Mouse (Mus musculus): ENCODE measurements around the gene Pde1a.
A peak's percentile ranks its signal among the peaks of the same experiment; 100 is the strongest.

Pde1a gene

DNA sequence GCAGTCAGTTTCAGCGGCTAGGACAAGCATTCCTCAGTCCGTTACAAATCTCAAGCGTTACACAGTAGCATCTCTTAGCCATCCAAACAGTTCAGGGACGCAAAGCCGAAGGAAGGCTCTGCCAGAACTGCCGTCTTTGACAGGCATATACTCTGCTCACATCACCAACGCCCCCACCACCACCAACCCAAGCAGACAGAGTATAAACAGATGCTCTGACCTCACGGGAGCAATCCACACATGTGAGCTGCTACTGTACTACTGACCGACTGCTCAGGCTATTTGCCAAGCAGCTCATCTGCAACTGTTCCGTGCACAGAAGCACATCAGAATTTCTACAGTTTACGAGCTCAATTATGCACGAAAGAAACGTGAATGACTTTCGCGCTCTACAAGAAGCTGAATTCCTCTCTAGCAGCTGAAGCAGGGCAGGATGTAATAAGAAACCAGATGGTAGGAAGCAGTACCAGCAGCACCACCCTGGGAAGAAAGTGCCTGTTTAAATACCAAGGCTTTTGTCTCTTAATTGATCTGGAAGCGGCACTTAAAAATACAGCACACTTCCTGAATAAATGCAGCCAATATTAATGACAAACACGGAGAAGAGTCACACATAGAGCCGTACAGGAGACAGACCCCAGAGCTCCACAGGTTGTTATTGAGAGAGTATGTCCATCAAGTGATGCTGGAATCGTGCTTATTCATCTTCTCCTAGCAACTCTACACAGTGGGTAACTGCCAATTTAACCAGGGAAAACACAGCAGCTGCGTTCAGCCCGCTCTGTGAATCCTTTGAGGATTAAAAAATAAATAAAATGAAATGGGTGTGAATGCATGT, at the start of gene Pde1a:
Gene Pde1a, minus strand, starts transcription at position 598 of the 838 bp plus-strand sequence.
- DNase-seq (ENCODE audit: low spot score), result no peak

DNA sequence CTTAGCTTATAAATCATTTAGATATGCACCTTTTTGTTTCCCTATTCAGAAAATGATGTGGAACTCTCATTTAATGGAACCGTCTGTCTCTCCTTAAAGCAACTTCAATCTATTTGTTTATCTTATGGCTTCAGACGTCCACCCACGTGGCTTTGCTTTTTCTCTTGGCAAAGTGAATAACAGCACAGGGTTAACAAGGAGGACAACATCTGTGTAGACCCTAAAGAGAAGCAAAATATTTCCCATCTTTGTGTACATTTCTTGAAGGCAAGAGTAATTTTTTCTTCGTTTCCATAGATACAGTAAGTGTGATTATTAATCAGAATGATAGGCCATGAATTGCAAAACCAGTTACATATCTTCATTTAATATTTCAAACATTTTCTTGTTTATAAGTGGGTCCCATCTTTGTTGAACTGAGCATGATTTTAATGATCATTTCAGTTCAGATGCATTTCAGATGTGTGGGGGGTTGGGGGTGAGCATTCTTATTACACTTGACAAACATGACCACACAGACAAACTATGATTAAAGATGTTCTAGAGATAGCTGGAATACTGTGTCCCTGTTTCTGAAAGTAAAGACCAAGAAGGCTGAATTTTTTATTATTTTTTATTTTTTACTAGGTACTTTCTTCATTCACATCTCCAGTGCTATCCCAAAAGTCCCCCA, 49.5 kb upstream of the Pde1a start:
- DNase-seq (ENCODE audit: low spot score), result no peak

DNA sequence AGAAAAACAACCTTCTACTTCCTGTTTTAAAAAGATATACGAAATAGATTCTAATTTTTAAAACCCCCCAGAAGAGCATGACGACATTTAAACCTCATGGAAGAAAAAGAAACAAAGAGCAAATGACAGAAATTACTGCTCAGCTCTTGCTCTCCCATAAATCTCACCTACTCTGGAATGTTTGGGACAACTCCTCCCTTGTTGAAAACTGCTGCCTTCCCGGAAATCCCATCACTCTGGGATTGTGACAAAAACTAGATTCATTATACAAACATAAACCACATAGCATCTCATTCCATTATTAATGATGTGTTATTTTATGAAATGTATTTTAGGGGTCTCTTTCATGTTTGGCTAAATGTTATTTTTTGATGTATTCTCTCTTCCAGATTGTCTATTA, 48.9 kb upstream of the Pde1a start:
- no peak for DNase-seq (ENCODE audit: low spot score)

DNA sequence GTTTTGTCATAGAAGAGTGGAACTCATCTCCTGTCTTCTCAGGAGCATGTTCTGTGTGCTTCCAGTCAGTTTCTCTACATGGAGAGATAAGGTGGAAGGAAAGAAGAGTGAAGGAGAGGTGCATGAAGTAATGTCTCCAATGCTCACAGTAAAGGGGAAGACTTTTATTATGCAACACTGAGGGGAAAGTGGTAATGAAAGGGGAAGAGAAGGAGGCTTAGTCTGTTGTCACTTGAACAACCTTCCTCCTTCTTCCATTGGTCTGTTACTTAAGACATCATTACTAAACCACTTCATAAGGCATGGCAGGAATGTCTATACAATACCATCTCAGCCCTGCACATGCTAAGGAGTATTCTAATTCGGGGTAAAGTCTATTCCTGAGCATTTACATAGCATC, 38.8 kb upstream of the Pde1a start:
- no peak for DNase-seq (ENCODE audit: low spot score)

DNA sequence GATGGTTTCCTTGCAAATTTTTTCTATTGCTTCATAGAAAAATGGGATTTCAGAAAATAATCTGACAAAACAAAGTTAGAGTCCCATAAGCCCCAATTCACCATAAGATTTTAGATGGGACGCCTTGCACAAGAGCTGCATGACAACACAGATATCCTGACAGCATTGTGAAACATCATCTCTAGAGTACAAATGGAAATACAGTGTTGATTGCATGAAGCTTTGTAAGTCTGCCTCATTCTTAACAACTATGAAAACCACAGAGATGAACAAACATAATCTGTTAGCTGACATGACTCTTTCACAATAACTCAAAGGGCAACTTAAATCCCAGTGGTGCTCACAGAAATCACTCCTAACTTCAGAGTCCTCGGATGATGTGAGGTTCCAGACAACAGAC, 29.5 kb upstream of the Pde1a start:
- no peak for DNase-seq (ENCODE audit: low spot score)

DNA sequence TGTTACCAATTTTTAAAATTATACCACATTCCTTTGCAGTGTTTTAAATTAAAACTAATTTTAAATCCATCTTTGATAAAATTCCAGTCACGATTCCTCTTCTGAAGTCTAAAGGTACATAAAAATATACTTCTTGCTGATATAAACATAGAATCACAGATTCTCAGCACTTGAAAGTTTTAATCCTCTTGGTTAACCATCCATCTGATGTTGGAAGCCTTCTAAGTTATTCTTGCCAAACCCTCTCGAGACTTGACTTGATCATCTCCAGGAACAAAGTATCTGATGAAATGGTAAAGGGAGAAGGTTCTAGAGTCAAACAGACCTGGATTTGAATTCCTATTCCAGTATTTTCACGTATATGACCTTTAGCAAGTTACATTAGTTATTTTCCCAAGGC, 28.9 kb upstream of the Pde1a start:
- no peak for DNase-seq (ENCODE audit: low spot score)

DNA sequence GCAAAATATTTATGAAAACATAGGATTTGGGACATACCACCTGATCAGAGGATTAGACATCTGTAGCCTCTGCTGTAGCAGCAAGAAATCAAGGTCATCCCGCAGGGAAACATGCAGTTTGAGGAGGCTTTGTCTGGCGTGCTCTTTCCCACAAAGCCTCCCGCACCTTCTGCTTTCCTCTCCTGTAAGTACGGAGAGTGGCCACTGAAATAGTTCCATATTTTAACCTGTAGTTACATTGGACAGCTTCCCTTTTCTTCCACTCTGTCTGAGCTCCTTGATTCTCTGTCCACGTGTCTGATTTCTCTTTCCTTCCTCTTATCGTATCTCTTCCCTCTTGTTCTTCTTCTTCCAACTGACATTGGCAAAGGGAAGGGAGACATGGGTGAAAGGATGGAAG, 20.8 kb upstream of the Pde1a start:
- no peak for DNase-seq (ENCODE audit: low spot score)

DNA sequence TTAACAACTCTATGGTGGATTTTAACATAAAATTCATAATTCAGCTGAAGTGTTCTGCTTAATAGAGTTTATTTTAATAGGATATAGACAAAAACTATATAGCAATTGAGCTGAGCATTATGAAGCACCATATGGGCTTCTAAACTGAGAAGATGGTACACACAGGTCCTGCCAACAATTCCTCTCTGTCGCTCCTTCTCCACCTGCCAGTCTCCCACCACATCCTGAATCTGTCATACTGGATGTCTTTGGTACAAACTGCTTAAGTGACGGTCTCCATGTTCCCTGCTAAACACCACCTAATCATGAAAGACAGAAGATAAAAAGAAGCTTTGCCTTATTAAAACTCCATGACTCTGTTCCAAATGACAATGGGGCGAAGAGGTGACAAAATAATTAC, 20.1 kb upstream of the Pde1a start:
- DNase-seq (ENCODE audit: low spot score), result no peak

DNA sequence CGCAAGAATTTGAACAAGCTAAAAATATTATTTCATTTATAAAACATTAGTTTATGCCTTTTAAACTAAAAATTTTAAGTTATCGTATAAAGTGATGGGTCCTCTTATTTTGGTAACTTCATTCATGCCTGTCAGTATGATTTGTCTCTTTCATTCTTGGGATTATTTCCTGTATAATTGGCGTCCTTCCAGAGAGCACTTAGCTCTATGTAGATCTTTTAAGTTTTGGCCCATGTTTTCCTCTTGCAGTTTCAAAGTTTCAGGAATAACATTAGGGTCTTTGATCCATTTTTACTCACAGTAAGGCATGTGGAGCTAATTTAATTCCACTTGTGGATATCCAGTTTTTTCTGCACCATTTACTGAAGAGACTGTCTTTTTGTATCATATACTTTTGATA, 5.8 kb upstream of the Pde1a start:
- no peak for DNase-seq (ENCODE audit: low spot score)

DNA sequence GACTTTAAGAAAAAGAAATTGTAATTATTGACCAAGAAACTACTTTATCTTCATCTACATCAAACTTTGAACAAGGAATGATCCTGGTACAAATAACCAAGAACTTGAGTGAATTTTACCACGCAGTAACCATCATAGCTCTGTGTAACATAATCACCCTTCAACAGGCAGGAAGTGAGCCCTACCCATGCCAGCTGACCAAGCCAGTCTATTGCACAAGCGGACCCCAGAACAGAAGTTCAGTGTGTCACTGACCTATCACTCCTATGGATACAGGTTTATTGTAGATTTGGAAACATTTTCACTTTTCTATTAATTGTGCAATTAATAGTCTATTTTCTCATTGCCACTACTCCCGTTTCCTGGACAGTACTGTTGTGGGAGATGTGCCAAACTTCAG, 3.4 kb upstream of the Pde1a start:
- no peak for DNase-seq (ENCODE audit: low spot score)

DNA sequence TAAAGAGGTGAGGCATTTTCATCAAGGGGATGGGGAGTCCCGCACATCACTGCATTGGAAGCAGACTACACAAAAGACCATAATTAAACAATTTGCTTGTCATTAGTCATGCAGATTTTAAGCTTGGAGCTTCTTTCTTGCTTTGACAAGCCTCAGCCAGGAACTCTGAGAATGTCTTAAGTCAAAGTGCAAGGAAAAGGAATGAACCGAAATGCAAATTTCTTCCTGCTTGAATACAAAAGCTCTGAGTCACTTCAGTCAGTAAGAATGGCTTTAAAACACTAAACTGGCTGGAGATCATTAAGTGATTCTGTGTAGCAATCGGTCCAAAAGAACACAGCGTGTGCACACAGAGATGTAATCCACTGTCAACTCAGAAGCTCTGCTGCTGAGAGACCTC, 2.6 kb downstream of the Pde1a start:
- DNase-seq (ENCODE audit: low spot score), result no peak

DNA sequence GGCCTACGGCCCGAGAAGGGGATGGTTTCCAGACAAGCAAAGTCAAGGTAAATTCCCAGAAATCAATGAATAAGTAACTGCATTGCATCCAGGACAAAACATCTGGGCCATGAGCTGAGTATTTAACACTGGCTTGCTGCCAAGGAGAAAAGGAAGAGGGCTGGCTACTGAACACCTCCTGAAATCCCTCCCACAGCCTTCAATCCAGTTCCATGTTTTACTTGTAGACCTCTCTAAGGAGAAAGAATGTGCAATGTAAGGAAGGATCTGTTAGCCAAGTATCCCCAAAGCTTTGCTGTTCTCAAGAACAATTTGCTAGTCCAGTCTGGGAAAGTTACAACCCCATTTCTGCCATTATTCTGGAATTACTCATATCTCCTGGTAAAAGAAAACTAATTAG, 42.4 kb downstream of the Pde1a start:
- DNase-seq (ENCODE audit: low spot score), result no peak

DNA sequence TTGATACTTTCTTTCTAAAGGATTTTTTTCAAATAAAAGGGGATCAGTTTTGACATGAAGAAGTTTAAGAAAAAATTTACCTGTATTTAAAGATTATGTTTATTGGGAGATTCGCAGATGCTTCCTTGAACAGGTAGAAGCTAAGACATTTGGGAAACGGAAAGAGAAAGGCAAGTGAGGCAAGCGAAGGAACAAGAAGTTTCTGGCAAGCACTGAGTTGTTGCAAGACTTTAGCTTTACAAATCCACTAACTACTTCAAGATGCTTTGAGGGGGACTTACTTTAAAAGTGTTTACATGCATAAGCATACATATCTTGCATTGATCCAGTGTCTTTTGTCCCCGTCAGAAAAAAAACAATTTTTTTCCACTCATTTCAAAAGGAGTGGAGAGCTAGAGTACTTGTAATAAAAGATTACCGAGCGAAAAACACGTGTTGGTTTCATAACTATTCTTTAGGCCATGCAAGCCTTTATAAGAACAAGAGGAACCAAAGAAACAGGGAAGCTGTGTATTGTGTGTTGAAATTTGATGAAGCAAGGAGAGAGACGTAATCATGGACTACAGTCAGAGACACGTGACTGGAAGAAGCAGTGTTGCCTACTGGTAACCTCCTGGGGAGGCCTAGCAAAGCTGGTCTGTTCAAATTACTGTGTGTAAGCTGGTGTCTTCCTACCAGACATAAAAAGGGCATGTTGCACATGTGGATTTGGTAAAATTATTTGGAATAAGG, 49.0 kb downstream of the Pde1a start:
- DNase-seq (ENCODE audit: low spot score), result no peak

DNA sequence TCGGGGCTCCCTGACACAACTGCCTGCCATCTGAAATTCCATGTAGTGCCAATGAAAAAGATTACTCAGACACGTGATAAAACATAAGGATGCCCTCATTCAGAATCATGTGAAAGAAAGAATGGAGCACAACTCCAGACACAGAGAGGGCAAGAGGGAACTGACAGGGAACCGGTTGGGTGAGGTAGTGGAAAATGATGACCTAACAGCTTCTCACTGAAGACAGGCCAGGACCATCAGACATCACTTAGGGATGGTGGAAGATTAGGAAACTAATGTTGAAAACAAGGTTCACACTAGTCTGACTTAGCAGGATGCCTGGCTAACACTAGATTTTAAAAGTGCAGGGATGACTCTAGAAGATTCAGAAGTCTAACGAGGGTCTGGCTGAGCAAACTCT, 49.6 kb downstream of the Pde1a start:
- no peak for DNase-seq (ENCODE audit: low spot score)

DNA sequence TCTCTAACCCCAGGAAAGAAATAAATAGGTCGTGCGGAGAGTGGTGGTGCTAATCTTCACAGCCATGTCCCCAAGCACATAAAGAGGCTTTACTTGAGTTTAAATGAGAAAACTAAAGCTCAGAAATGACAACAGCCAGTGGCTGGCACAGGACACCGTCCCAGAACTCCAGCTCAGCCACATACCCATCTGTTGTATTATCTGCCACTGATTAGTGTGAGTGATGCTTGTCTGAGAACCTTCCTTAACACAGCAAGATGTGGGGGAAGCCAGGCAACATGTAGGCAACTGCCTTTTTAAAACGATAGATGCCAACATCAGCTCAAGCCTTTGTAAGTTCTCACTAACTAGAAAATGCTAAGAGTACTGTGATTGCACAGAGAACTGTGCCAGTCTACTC, 52.9 kb downstream of the Pde1a start:
- no peak for DNase-seq (ENCODE audit: low spot score)

DNA sequence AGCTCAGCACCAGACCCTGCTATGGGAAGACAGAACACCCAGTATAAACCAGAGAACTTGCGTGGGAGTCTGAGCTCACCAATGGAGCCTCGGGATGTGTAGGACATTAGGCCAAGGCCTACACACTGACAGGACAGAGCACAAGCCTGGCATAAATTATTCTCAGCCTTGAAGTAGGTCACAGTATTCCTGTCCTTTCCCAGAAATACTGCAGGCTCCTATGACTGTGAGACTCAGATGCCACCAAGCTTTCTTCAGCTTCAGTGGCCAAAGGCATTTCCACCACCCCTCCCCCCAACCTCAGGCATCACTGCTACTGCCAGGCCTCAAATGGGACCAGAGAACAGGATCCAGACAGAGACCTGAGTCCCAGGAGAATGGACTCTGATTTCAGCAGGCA, 54.7 kb downstream of the Pde1a start:
- DNase-seq (ENCODE audit: low spot score), result no peak

DNA sequence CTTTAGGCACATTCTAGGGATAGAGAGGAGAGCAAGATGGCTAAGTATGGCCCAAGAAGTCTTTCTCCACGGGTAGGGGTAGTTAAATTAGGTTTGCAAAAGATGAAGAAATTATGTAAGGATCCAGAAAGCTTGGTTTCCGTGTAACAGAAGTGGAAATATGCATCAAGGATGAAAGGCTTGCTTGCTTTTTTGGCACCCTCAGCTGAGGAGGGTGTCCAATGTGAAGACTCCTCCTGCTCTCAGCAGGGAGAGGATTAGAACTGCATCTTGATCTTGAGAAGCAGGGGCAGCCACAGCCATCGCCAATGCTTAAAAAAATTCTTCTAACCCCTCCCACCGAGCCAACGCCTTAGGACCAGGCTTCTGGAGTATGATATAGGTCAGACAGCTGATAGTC, 55.2 kb downstream of the Pde1a start:
- DNase-seq (ENCODE audit: low spot score), result no peak

DNA sequence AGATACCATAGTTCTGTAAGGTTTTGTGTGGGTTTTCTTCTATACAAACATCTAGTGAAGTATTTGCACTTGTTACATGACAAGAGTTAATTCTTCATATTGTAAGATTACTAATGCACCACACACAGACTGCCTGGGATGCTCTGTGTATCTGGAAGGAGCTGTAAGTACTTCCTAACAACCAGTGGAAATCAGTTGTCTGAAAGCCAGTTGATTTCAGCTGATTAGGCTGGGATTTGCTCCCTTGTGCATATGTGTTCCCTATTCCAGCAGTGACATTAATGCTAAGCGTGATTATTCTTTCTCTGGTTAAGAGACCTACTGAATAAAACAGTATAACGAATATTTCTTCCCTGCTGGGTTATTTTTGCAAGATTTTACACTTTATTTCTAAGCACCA, 55.8 kb downstream of the Pde1a start:
- DNase-seq (ENCODE audit: low spot score), result no peak

DNA sequence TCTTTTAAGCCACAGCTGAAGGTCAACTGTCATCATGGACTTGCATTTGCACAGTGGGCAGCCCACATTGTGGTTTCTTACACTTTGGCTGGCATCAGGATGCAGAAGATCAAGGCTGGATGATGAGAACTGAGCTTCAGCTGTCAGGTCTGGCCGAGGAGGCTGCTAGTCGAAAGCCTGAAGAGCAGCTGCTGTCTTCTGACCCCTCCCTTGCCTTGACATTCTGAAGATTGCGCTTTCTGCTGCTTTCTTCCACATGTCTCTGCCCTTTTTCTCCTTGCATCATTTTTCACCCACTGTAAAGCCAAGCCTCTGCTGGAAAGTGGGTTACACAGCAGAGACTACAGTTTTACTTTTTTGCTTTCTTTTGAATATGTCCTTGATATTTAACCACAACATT, 59.5 kb downstream of the Pde1a start:
- DNase-seq (ENCODE audit: low spot score), result peak; percentile 16

DNA sequence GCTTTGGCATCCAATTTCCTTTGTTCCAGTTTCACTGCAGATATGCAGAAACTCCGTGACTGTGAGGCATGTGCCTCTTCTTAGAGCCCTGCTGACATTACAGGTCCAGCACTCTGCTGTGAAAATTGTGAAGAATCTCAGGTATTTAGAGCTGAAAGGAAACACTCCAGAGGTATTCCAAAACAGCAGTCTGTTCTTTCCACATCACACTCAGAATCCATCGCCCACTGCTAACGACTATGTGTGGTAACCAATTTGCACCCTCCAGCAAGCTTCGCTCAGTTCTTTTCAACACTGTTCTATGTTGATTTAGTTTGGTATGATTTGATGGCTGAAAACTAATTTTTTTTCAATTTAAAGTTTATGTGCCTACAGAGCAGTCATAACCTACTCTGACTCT, 62.8 kb downstream of the Pde1a start:
- DNase-seq (ENCODE audit: low spot score), result no peak

DNA sequence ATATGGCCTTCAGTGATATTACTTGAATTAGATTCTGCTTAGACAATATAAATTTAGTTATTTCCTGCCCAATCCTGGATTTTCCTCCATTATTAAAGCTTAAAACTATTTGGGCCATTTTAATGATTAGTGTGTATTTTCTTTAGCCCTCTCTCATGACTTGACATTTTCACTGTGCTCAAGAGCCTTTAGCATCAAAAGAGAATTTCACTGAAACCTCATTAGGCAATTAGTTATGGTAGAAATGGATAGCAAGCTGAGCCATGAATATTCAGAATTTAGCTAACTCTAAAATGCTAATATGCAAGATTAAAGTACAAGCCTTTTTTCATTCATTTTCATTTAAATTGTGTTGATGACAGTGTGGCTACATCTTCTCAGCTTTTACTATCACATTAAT, 73.2 kb downstream of the Pde1a start:
- no peak for DNase-seq (ENCODE audit: low spot score)

DNA sequence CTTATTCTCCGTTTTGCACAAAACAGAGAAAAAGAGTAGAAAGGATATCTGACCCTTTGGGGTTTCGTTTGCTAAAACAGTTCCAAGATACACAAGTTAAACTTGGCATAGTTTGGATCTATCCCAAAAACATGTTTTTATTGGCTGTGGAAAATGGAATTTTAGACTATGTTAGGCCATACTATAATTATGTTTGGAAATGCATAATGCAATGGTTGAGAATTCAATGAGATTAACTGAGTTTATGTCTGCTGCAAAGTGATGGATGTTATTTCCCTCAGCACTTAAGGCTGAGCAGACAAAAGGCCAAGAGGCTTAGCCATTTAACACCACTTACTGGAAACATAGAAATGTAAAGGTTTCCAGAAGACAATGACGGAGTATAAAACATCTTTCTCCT, 75.2 kb downstream of the Pde1a start:
- DNase-seq (ENCODE audit: low spot score), result no peak

Data from ovary, adult 18-20 months (tissue).